Mouse (Mus musculus): Measurements from ENCODE around the gene Crisp2.
"Not testable (repeated sequence)": the region's sequence is repeated elsewhere in the genome, so short reads cannot be mapped to it uniquely, and the experiment has no call there.

Gene Crisp2

GRCm38 (mm10) chr17:40806953-40807572, at the start of gene Crisp2:
Gene Crisp2, minus strand, starts transcription at chr17:40807003.
- peak in 1 of 2 experiments; percentile 13 for DNase-seq (ENCODE audit: low spot score in 2 of 2)

- DNase-seq (ENCODE audit: low spot score in 2 of 2), result no peak
Measured at GRCm38 (mm10) chr17:40855065-40855464, 48.3 kb upstream of the Crisp2 start.

- no peak for DNase-seq (ENCODE audit: low spot score in 2 of 2)
Measured at GRCm38 (mm10) chr17:40837308-40837707, 30.5 kb upstream of the Crisp2 start.

DNA sequence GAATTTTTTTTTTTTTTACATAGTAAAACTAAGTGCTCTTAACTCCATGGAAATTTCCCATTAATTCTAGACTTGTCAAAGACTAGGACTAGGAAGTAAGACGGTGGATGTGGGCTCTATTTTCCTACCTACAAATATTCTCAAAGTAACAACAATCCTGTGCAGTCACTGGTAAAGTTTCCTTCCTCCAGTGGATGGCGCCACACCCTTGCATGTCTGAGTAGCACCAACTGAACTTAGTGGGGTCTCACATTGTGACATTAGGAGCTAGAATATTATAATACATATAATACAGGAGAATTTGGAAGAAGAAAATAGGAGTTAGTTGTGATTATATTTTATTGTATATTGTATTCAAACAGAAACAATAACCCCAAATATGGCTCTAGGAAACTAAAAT, 25.1 kb upstream of the Crisp2 start:
- no peak for DNase-seq (ENCODE audit: low spot score in 2 of 2)

DNA sequence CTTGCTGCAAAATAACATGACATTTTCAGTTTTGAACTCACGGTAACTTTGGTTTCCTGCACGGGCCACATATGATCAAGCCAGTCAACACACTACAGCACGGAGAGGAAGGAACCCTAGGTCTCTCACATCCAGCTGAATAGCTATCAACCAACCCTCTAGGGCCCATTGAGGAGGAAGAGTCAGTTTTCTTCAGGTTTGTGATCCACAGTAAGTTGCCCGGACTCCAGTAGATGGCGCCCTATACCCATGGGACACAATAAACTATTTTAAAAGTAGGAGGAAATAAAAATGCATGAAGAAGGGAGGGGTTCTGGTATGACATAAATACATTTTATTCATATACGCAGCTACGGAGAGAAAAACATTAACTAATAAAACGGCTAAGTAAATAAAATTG, 17.7 kb upstream of the Crisp2 start:
- DNase-seq (ENCODE audit: low spot score in 2 of 2), result peak; percentile 43 to 76

- DNase-seq (ENCODE audit: low spot score in 2 of 2), result peak in 1 of 2 experiments; percentile 23
Measured at GRCm38 (mm10) chr17:40823817-40824216, 17.0 kb upstream of the Crisp2 start.

DNA sequence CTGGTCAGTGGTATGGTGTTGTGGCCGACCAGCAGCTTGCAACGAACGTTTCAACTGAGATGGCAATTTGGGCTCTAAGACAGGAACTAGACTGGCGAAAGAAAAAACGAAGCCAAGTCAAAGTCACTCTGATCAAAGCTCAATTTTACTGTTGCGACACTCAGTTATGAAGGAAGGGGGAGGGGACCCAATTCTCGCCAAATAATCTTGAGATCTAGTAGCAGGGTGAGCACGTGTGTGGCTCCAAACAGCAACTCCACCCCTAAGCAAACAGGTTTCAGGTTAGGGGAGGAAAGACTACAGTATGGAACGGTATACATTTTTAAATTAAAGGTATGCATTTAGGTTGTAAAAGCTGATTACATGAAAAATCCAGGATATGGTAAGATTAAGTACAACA, 14.7 kb upstream of the Crisp2 start:
- no peak for DNase-seq (ENCODE audit: low spot score in 2 of 2)

GRCm38 (mm10) chr17:40817340-40817943, 10.6 kb upstream of the Crisp2 start:
- no peak for DNase-seq (ENCODE audit: low spot score in 2 of 2)

DNA sequence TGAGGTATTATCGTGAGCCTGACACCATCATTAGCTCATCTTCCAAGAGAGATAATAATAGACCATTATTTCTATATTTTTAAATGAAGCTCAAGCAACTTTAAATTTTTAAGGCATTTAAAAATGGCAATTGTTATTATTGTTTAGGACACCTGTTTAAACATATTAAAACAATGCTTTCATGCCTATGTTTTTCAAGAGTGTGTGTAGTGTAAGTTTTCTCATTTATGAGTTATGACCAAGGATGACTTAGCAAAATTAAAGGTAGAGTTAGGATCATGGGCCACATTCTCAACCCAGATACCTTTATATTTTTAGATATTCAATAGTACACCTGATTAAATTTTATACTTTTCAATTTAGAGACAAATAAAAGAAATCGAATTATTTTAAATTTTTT, 5.5 kb upstream of the Crisp2 start:
- no peak for DNase-seq (ENCODE audit: low spot score in 2 of 2)

GRCm38 (mm10) chr17:40811560-40811959, 4.8 kb upstream of the Crisp2 start:
- DNase-seq (ENCODE audit: low spot score in 2 of 2), result no peak

DNA sequence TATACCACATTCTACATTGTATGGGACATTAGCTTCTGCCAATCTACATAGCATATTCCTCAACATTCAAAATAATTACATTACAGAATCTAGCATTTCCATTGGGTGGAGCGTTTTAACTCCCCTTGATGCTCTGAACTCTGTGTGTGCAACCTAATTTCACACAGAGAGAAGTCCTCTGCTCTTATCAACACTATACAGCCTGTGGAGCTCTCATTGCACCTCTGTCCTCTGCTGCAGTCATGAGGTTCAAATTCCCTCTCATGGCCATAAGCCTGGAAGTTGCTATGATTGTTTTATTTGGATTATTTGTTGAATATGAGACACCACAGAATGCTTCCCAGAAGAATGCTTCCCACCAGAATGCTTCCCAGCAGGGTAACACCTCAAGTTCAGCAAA, 4.1 kb upstream of the Crisp2 start, which contains the start of gene Rhag:
Rhag (plus strand) TSS at position 193 of the 400 bp plus-strand sequence.
- DNase-seq (ENCODE audit: low spot score in 2 of 2), result peak; percentile 49 to 69

DNA sequence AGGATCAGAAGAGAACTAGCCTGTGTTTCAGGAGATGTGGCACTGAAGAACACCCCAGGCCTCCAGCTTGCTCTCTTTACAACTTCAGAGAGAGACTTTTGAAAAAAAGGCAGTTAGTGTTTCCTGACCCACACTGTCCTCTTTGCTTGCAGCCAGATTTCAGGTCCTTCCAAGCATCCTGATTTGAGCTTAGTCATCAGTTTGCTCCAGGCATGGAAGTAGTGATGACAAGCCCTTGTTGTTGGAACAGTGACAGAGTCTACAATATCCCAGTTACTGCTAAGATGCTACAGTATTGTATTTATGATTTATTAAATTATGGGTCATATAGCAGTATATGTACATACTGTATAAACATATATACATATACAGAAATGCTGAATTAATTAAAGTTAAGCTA, 1.3 kb upstream of the Crisp2 start:
- DNase-seq (ENCODE audit: low spot score in 2 of 2), result no peak

GRCm38 (mm10) chr17:40806550-40806949, 253 bp downstream of the Crisp2 start:
- DNase-seq (ENCODE audit: low spot score in 2 of 2), result peak; percentile 68 to 74

DNA sequence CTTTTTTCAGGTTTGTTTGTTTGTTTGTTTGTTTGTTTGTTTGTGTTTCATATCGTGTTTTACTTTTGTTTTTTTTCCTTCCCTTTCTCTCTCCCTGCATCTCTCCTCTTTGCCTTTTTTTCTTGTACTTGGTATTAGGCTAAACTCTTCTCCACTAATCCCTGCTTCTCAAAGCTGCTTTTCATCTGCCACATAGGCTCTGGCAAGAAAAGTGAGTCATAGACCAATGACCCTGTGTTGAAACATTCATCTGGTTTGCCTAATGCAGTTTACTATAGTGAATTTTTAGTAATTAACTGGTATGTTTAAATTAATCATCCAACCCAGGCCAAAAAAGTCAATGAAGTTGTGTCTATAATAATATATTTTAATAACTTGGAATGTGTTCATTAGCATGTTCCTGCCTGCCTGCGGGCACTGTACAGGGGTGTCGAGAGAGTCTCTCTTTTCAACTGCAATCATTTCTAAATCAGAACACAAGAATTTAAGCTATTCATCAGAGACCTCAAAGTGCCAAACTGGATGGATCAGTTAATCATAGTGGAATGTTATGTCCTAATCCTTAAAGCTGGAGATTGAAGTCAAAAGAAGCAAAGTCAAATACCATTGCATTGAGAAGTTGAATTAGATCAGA, 4.0 kb downstream of the Crisp2 start:
- no peak for DNase-seq (ENCODE audit: low spot score in 2 of 2)

GRCm38 (mm10) chr17:40793921-40794854, 12.6 kb downstream of the Crisp2 start:
- peak; percentile 84 to 89 for DNase-seq (ENCODE audit: low spot score in 2 of 2)

- DNase-seq (ENCODE audit: low spot score in 2 of 2), result no peak
Measured at GRCm38 (mm10) chr17:40789877-40790276, 16.9 kb downstream of the Crisp2 start.

DNA sequence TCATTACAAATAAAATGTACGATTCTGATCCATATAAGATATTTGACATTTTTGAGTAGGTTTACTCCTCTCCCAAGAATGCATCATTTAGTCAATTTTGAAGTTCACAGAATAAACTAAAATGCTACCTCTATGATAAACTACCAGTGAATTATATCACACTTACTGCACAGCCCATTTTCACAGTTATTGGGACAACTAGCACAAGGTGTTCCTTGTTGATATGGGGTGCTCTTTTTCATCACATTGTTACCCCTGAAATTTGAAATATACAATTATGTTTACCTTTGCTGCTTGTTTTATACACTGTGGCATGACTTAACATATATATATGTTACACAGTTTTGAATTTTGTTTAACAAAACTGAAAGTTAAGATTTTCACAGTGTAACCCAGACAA, 39.7 kb downstream of the Crisp2 start:
- no peak for DNase-seq (ENCODE audit: low spot score in 2 of 2)

DNA sequence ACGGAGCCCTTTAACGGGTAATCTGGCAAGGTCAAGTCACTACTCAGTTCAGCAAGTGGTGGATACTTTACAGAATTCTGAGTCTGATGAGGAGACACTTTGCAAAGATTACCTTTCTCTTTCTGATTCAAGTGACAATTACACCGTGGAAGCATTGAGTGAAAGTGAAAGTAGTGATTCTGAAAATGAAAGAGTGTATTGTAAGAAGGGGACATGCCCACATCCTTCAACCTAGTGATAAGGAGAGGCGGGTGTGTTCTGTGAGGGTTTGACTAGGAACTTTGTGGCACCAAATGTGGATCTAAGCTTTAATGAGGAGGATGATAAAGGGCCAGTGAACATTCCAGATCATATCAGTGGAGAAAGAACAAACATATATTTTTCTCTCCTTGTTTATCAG, 43.1 kb downstream of the Crisp2 start:
- DNase-seq (ENCODE audit: low spot score in 2 of 2), result no peak

DNA sequence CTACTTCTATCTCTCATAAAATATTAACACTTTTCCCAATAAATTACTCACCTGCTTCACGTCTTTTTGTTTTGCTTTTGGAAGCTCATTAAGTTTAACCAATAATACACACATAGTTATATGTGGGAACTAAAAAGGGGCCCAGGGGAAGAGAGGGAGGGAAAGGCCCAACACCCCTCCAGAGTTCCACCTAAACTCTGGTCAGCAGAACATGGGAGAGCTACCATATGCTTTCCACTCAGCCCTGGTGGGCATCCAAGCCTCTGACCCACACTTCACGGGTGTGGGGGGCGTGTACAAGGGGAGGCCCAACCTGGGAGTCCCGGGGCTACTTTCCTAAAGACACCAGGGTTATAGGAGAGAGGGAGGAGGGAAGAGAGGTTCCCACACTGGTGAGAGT, 75.1 kb downstream of the Crisp2 start:
- DNase-seq (ENCODE audit: low spot score in 2 of 2), result no peak

GRCm38 (mm10) chr17:40731296-40731695, 75.5 kb downstream of the Crisp2 start:
- no peak for DNase-seq (ENCODE audit: low spot score in 2 of 2)

DNA sequence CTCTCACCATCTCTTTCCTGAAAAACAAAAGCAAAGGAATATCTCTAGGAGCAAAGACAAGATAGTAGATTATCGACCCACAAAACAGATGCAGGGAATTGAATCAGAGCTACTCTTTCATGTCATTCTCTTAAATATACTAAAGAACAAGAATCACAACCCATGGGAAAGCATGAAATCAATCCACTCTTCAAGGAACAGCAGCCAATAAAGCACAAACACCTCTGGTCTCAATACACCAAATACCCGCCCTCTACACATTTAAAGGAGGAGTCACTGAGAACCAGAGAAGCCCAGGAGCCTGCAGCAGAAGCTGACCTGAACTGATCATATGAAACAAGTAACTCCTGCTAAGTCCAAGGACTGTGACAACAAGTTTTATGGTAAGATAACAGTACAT, 80.0 kb downstream of the Crisp2 start, which contains the start of gene Esp1:
Esp1 (plus strand) TSS at position 301 of the 400 bp plus-strand sequence.
- DNase-seq (ENCODE audit: low spot score in 2 of 2), result no peak

GRCm38 (mm10) chr17:40717055-40717454, 89.7 kb downstream of the Crisp2 start:
- DNase-seq (ENCODE audit: low spot score in 2 of 2), result not testable (repeated sequence)

All from spleen, postnatal 4 days (tissue).